Mouse (Mus musculus) inflammation-experienced regulatory T-cells, adult 6 months (primary cell): ENCODE measurements at regions not wholly inside any gene's neighbourhood (a gene's known extent, or its start where the extent isn't known, plus 50 kb on each side); places are given as distances from the start of the nearest gene placed in this dataset.

Source experiments
- ATAC-seq: one replicate; pipeline ENCODE4 v1.8.0; 2017

DNA sequence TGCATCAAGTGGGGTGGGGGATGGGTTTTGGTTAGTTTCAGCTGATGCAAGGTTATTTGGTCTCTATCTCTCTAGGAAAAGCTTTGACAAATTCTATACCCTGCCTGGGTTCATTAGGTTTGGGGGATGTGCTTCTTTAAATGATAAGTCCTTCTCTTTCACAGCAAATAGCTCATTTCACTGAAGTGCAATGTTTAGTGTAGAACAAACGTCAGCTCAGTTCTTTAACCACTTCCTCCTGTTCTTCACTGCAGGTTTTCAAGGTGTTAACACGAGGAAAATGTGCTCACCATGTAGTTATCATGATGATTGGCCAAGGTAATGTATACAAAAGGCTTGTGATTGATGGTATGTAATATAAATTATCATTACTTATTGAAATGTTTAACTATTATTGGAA lies 659.5 kb upstream of the A1bg start:
- ATAC-seq, result peak; percentile 70

DNA sequence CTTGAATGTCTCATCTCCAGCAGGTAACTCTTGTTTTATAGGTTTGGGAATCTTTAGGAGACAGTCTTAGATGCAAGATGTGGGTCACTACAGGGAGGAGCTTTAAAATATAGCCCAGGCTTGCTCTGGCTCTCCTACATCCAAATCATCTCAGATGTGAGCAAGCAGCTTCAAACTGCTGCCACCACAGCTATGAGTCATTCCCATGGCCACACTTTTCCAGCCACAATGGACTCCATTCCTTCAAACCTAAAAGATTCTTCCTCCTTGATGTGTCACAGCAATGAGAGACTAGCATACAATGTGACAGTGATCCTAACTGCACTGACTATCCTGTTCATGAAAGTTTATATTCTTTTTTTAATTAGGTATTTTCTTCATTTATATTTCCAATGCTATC lies 640.5 kb upstream of the A1bg start:
- no peak for ATAC-seq

DNA sequence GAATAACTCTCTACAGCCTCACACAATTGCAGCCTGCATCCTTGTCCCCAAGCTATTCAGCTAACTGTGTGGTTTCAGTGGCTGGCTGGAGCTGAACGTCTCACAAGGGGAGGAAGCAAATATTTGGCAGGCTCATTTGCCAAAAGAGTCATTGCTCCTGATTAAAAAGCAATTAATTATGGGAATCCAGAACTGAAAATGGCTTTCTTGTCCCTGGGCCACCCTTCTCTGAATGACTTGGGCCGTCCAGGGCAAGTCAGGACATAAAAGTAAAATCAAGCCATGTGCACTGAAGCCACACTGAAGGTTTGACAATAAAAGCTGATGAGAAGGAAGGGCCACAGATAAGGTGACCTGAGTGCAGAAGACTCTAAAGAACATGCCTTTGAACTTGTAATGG lies 639.4 kb upstream of the A1bg start:
- no peak for ATAC-seq

DNA sequence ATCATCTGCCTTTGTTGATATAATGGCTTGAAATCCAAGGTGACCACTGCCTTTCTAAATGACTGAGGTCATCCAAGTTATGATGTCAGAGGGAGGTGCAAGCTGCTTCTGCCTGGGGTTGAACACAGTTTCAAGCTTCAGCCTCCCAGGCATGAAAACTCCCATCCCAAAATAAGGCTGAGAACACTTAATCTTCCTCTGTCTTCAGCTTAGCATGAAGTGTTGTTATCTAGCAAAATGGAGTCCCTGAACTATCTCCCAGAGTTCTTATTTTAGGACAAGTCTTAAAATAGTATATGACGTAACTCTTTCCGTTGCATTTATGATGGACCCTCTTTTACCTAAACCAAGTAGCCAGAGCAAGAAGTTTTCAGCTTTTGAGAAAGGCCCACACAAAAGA lies 631.1 kb upstream of the A1bg start:
- ATAC-seq, result no peak

- no peak for ATAC-seq
These were observed 630.4 kb upstream of the A1bg start for GRCm38 (mm10) chr15:61553081-61553680.

GRCm38 (mm10) chr15:61551206-61551605 lies 628.4 kb upstream of the A1bg start:
- ATAC-seq, result no peak

- ATAC-seq, result peak; percentile 32
These were observed 625.6 kb upstream of the A1bg start for GRCm38 (mm10) chr15:61548400-61548799.

DNA sequence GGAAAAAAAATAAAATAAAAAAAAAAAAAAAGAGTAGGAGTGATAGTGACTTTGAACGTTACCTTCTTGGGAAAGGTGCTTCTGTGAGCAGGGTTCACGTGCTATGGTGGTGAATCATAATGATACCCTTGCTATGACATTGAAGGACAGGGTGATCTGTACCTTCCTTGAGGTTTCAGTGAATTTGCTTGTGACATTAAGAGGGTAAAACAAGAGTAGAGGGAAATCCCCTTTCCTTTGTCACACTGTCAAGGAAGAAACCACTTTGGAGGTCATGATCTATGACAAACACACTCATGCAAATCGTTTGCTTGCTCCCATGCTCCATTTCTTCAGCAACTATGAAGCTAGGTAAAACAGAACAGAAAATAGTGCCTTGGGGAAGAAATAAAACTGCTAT lies 623.8 kb upstream of the A1bg start:
- peak; percentile 94 for ATAC-seq

- ATAC-seq, result no peak
These were observed 621.3 kb upstream of the A1bg start for GRCm38 (mm10) chr15:61544074-61544473.

GRCm38 (mm10) chr15:61541643-61542042 lies 618.8 kb upstream of the A1bg start:
- ATAC-seq, result no peak

- ATAC-seq, result peak; percentile 79
These were observed 618.1 kb upstream of the A1bg start for GRCm38 (mm10) chr15:61540753-61541421.

- ATAC-seq, result peak; percentile 68
These were observed 616.1 kb upstream of the A1bg start for GRCm38 (mm10) chr15:61538930-61539329.

DNA sequence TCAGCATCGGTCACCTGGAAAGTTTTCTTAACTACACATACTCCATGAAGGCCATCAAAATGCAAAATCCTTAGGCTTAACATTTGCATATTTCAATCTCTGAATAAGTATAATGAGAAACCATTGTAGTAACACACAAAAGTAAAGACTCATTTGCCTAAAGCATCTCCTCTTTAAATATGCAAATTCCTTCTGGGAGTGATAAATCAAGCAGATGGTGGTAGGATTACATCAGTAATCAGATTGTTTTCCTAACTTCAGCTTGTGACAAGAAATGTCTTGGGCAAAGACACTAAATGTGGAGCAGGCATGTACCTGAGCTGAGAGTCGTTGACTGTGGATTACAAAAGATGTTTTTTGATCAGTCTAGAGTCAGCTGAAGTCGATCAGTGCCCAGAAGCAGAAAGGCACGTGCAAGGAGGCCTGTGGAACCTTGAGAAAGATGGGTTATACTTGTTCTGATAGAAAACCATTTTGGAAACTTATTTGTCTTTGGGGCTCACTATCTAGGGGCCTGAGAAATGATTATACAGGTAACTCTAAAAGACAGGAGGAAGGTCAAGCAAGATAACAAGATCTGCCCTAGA lies 615.5 kb upstream of the A1bg start:
- no peak for ATAC-seq

GRCm38 (mm10) chr15:61536332-61536716 lies 613.5 kb upstream of the A1bg start:
- no peak for ATAC-seq

DNA sequence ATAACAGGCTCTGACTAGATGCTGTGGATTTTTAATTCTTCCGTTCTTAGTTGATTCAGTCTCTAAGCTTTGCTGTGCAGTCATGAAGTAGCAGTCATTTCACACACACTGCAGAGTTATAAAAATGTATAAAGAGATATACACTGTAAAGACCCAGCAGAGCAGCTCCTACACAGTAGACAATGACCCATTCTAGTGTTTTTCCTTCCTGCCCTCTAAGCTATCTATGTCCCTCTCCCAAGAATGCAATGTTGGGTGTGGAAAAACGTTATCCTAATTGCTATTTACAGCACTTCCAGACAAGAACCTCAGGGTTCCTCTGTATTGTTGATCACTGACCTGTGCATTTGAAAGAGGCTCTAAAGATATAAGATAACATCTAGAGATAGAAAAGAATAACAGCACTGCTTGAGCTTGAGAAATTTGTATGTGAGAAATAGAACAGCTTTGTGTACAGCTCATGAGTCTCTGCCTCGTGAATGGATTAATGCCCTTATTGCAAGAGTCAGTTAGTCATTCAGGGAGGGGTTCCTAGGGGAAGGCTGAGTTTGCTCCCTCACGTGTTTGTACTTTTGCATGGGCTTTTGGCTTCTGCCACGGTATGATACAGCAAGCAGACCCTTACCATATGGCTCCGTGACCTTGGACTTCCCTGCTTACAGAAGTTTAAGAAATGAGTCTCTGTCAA lies 613.0 kb upstream of the A1bg start:
- ATAC-seq, result no peak

DNA sequence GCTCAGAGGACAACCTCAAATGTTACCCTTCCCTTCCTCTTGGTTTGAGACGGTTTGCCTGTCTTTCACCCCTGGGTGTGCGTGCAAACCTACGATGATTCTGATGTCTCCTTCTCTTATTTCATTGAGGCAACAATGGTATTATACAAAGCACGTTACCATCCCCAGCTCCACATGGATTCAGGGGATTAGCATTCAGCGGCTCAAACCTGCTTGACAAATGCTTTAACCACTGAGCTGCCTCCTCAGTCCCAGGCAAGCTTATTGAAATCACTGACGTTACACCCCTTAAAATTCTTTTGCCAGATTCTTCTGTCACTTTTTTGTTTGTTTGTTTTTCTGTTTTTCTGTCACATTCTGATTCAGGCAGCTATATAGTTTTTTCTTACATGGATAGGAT lies 612.4 kb upstream of the A1bg start:
- no peak for ATAC-seq

GRCm38 (mm10) chr15:61532808-61533207 lies 610.0 kb upstream of the A1bg start:
- ATAC-seq, result no peak

DNA sequence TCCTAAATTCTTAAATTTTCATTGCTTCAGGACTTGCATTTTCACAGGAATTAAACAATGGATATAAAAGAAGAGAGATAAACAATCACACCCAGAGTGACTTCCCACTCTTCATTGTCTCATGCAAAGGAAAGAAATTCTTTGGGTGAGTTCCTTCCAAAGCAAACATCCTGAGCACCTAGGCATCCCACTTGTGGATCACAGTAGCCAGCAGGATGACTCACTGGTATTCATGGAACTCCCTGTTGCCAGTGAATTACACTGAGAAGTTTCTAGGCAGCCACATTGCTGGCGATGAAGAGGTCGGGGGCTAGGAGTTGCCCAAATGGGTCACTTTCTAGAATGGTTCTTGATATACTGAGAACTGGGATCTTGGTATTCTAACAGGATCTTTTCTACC lies 609.2 kb upstream of the A1bg start:
- no peak for ATAC-seq

GRCm38 (mm10) chr15:61523036-61523435 lies 600.2 kb upstream of the A1bg start:
- ATAC-seq, result no peak

- ATAC-seq, result no peak
These were observed 594.5 kb upstream of the A1bg start for GRCm38 (mm10) chr15:61517265-61517664.

DNA sequence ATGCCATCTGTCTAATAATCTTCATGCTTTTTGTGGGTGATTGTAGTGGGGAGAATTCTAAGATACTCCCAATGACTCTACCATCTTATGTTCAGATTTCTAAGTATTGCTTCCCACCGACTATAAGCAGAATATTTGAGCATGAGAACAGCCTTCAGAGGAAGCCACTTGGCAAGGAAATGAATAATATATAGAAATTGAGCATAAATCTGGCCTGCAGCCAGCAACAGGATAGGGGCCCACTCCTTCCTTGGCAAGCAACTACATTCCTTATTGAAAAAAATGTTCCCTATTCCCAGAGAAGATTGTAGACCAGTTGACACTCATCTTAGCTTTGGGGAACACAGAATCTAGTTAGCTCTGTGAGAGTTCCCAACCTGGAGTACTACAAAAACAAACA lies 591.5 kb upstream of the A1bg start:
- ATAC-seq, result no peak

GRCm38 (mm10) chr15:61508806-61509205 lies 586.0 kb upstream of the A1bg start:
- ATAC-seq, result no peak

DNA sequence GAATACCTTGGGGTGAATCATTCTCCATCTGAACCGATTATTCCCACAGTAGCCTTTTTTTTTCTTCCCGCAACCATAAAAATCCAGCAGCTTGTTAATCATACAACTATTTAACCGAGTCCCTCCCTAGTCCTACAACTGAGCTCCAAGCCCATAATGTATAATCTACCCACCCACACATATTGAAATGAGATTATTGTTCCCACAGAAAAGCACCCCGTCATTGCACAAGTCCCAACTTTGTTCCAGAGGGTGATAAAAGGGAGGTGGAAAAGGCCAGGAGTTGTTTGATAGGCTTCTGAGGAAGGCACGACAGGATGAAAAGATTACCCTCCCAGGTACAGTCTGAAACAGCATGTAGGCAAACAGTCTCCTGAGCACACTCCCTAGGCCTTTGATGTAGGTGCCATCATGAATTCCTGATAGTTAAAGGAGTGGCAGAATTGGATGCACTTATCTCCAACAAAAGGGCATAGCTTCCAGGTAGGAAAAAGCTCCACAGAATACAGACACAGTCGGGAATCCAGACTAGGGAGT lies 583.6 kb upstream of the A1bg start:
- no peak for ATAC-seq

GRCm38 (mm10) chr15:61503436-61503835 lies 580.6 kb upstream of the A1bg start:
- ATAC-seq, result no peak
